Mouse (Mus musculus) limb, embryonic 12.5 days (tissue): ENCODE data around the gene Dnmt3a. TPM values are rescaled to one million over a fixed set of nuclear protein-coding genes. Genes with fewer than 3 reads are reported as not detected.
"Not testable (repeated sequence)": the region's sequence is repeated elsewhere in the genome, so short reads cannot be mapped to it uniquely, and the experiment has no call there.

ENCODE experiments used
- ATAC-seq: fragments of 200-750 bp; cut with Nextera tagmentation; 2 replicates; pipeline ENCODE4 v1.8.0; 2017; ENCODE audit warnings: low read depth, moderate TSS enrichment; ENCODE audit not compliant: insufficient number of reproducible peaks, insufficient read depth, low FRiP score, low TSS enrichment
- H3K27ac ChIP-seq: fragments of 300-500 bp; sonication (generic); 2 replicates; pipeline ENCODE4 v1.5.1; 2016; ENCODE audit warnings: mild to moderate bottlenecking, moderate library complexity
- H3K27me3 ChIP-seq: fragments of 300-500 bp; sonication (generic); 2 replicates; pipeline ENCODE4 v1.6.1; 2016; ENCODE audit warnings: mild to moderate bottlenecking, moderate library complexity
- H3K36me3 ChIP-seq: fragments of 300-500 bp; sonication (generic); 2 replicates; pipeline ENCODE4 v1.6.1; 2016; ENCODE audit warnings: mild to moderate bottlenecking, moderate library complexity
- H3K4me1 ChIP-seq: fragments of 300-500 bp; sonication (generic); replicated peaks from 2 replicates; pipeline ENCODE4 v1.6.1; 2016
- H3K4me2 ChIP-seq: fragments of 300-500 bp; sonication (generic); 2 replicates; pipeline ENCODE4 v1.6.1; 2016; ENCODE audit warnings: mild to moderate bottlenecking, moderate library complexity
- H3K4me3 ChIP-seq: fragments of 300-500 bp; sonication (generic); replicated peaks from 2 replicates; pipeline ENCODE4 v1.5.1; 2016; ENCODE audit warnings: mild to moderate bottlenecking
- H3K9ac ChIP-seq: fragments of 300-500 bp; sonication (generic); replicated peaks from 2 replicates; pipeline ENCODE4 v1.6.1; 2016; ENCODE audit warnings: mild to moderate bottlenecking, moderate library complexity
- H3K9me3 ChIP-seq: fragments of 300-500 bp; sonication (generic); 2 replicates; pipeline ENCODE4 v1.6.1; 2016; ENCODE audit warnings: mild to moderate bottlenecking, moderate library complexity
- WGBS: fragments of 180-500 bp; shearing (Covaris S2); methylation state at CpG from one replicate; pipeline ENCODE4 v1.1.7; 2016; 5-methylcytosine and 5-hydroxymethylcytosine counted together
- polyA plus RNA-seq: library from polyadenylated mRNA; unstranded; fragments of >200 nt; fragmentation: Nextera tagmentation; extraction: Ambion mirVana; gene quantifications from 2 replicates; pipeline ENCODE4 v1.2.1, GENCODE M21; 2016

Gene Dnmt3a
- polyA plus RNA-seq, 1 experiment from 2014 or later: 282 TPM

GRCm38 (mm10) chr12:3919423-3919822 lies 113.6 kb downstream of the Dnmt3a start:
- H3K9ac ChIP-seq: no peak overlapping the region
- H3K36me3 ChIP-seq: peaks cover 7% of the 10 kb centered on the region; the same call in 1 of the 2 replicates
- no peak overlapping the region for H3K4me2 ChIP-seq
- peaks cover 3% of the 10 kb centered on the region; the same call in 1 of the 2 replicates for H3K27me3 ChIP-seq
- WGBS: 82% methylated on average over 3 of the region's 3 CpGs
- no peak for ATAC-seq
- peaks cover 20% of the 10 kb centered on the region for H3K4me1 ChIP-seq
- H3K4me3 ChIP-seq: no peak overlapping the region
- no peak overlapping the region for H3K27ac ChIP-seq
- H3K9me3 ChIP-seq: no peaks in the 10 kb centered on the region

GRCm38 (mm10) chr12:3926127-3926526 lies 120.3 kb downstream of the Dnmt3a start:
- 3% methylated on average over 1 of the region's 1 CpGs for WGBS
- Histone ChIP-seq H3K4me1 (no peaks in the 10 kb centered on the region), H3K4me2 (no peak overlapping the region), H3K9me3 (no peaks in the 10 kb centered on the region), H3K27me3 (peaks cover 4% of the 10 kb centered on the region; the same call in 1 of the 2 replicates), H3K9ac (no peak overlapping the region), H3K36me3 (no peaks in the 10 kb centered on the region), H3K27ac (no peak overlapping the region), H3K4me3 (no peak overlapping the region)
- no peak for ATAC-seq

GRCm38 (mm10) chr12:3928841-3929240 lies 123.0 kb downstream of the Dnmt3a start:
- H3K9me3 ChIP-seq: no peaks in the 10 kb centered on the region
- no peak overlapping the region for H3K4me2 ChIP-seq
- H3K4me3 ChIP-seq: no peak overlapping the region
- no peaks in the 10 kb centered on the region for H3K4me1 ChIP-seq
- H3K9ac ChIP-seq: no peak overlapping the region
- no peak for ATAC-seq
- peaks cover 4% of the 10 kb centered on the region; the same call in 1 of the 2 replicates for H3K27me3 ChIP-seq
- no peak overlapping the region for H3K27ac ChIP-seq
- H3K36me3 ChIP-seq: no peaks in the 10 kb centered on the region
- WGBS: 81% methylated on average over 3 of the region's 3 CpGs

GRCm38 (mm10) chr12:3930090-3930865 lies 124.5 kb downstream of the Dnmt3a start:
- H3K27me3 ChIP-seq, H3K9me3 ChIP-seq, H3K27ac ChIP-seq, ATAC-seq, H3K4me1 ChIP-seq, H3K4me3 ChIP-seq, H3K36me3 ChIP-seq, H3K4me2 ChIP-seq, H3K9ac ChIP-seq: not testable (repeated sequence)
- 91% methylated on average over 37 of the region's 47 CpGs for WGBS

GRCm38 (mm10) chr12:3942026-3942425 lies 136.2 kb downstream of the Dnmt3a start:
- Histone ChIP-seq H3K4me2 (no peak overlapping the region), H3K27ac (no peak overlapping the region), H3K27me3 (no peaks in the 10 kb centered on the region), H3K4me3 (no peak overlapping the region), H3K9me3 (no peaks in the 10 kb centered on the region), H3K9ac (no peak overlapping the region), H3K36me3 (no peaks in the 10 kb centered on the region), H3K4me1 (no peaks in the 10 kb centered on the region)
- ATAC-seq: no peak
- WGBS: 43% methylated on average over 11 of the region's 11 CpGs

- no peak overlapping the region for H3K4me3 ChIP-seq
- ATAC-seq: no peak
- H3K9ac ChIP-seq: no peak overlapping the region
- H3K4me2 ChIP-seq: no peak overlapping the region
- H3K9me3 ChIP-seq: no peaks in the 10 kb centered on the region
- 48% methylated on average over 4 of the region's 4 CpGs for WGBS
- no peaks in the 10 kb centered on the region for H3K27me3 ChIP-seq
- H3K27ac ChIP-seq: no peak overlapping the region
- H3K4me1 ChIP-seq: no peaks in the 10 kb centered on the region
- H3K36me3 ChIP-seq: no peaks in the 10 kb centered on the region
Observed at GRCm38 (mm10) chr12:3944454-3945073, 138.8 kb downstream of the Dnmt3a start.

- Histone ChIP-seq H3K4me1 (no peaks in the 10 kb centered on the region), H3K9ac (no peak overlapping the region), H3K9me3 (no peaks in the 10 kb centered on the region), H3K27ac (no peak overlapping the region), H3K36me3 (no peaks in the 10 kb centered on the region), H3K4me3 (no peak overlapping the region), H3K27me3 (no peaks in the 10 kb centered on the region), H3K4me2 (no peak overlapping the region)
- WGBS: 72% methylated on average over 6 of the region's 6 CpGs
- ATAC-seq: no peak
Observed at GRCm38 (mm10) chr12:3947503-3947902, 141.7 kb downstream of the Dnmt3a start.

- Histone ChIP-seq H3K36me3 (no peaks in the 10 kb centered on the region), H3K27ac (no peak within 1 kb of the TSS), H3K9me3 (no peaks in the 10 kb centered on the region), H3K4me2 (no peak within 1 kb of the TSS), H3K27me3 (peaks cover 20% of the 10 kb centered on the region), H3K4me3 (no peak within 1 kb of the TSS), H3K9ac (no peak within 1 kb of the TSS), H3K4me1 (no peaks in the 10 kb centered on the region)
- ATAC-seq: no peak
- WGBS: 16% methylated on average over 22 of the region's 22 CpGs
Observed at GRCm38 (mm10) chr12:3954651-3955050, 148.8 kb downstream of the Dnmt3a start, which contains the start of gene Pomc. Gene Pomc, plus strand, starts transcription at chr12:3954951.

- no peak overlapping the region for H3K9ac ChIP-seq
- no peaks in the 10 kb centered on the region for H3K36me3 ChIP-seq
- H3K4me2 ChIP-seq: no peak overlapping the region
- H3K27me3 ChIP-seq: peaks cover 20% of the 10 kb centered on the region
- no peak for ATAC-seq
- H3K27ac ChIP-seq: no peak overlapping the region
- 28% methylated on average over 10 of the region's 10 CpGs for WGBS
- H3K4me3 ChIP-seq: no peak overlapping the region
- H3K4me1 ChIP-seq: peaks cover 1% of the 10 kb centered on the region
- no peaks in the 10 kb centered on the region for H3K9me3 ChIP-seq
Observed at GRCm38 (mm10) chr12:3955371-3955770, 149.6 kb downstream of the Dnmt3a start.

- Histone ChIP-seq H3K4me3 (no peak overlapping the region), H3K9me3 (no peaks in the 10 kb centered on the region), H3K4me1 (peaks cover 5% of the 10 kb centered on the region), H3K36me3 (no peaks in the 10 kb centered on the region), H3K9ac (no peak overlapping the region), H3K27me3 (peaks cover 20% of the 10 kb centered on the region), H3K27ac (no peak overlapping the region), H3K4me2 (no peak overlapping the region)
- ATAC-seq: no peak
- WGBS: 20% methylated on average over 3 of the region's 3 CpGs
Observed at GRCm38 (mm10) chr12:3956351-3956750, 150.5 kb downstream of the Dnmt3a start.

- peak; percentile 90 for ATAC-seq
- H3K27ac ChIP-seq: peak overlapping the region; percentile 95
- WGBS: 2% methylated on average over 53 of the region's 53 CpGs
Observed at GRCm38 (mm10) chr12:3959791-3960543, 154.2 kb downstream of the Dnmt3a start.

More at GRCm38 (mm10) chr12:3959791-3960543, 154.2 kb downstream of the Dnmt3a start:
- no peaks in the 10 kb centered on the region for H3K36me3 ChIP-seq
- peak overlapping the region; percentile 65 for H3K4me3 ChIP-seq
- peak overlapping the region; percentile 78 for H3K9ac ChIP-seq
- H3K4me2 ChIP-seq: peak overlapping the region; percentile 79
- H3K27me3 ChIP-seq: peaks cover 4% of the 10 kb centered on the region
- no peaks in the 10 kb centered on the region for H3K9me3 ChIP-seq
- peaks cover 5% of the 10 kb centered on the region for H3K4me1 ChIP-seq
